Mouse (Mus musculus): ENCODE data around the gene Focad.

Focad gene

DNA sequence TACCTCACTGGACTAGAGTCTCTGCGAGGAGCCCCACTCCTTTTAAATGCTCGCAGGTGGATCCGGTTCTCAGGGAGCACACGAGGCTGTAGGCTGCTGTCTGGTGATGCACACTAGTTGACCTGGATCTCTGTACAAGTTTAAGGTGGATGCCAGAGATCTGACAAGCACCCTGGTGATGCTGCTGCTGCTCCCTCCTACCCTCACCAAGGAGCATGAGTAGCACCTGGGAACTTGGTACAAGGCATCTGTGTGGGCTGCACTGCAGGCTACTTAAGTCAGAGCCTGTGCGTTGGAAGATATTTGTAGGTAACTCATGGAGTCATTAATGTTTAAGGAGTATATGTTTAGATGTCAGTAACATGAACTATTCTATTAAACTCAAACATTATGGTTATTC lies 62.5 kb downstream of the Focad start:
- DNase-seq: no peak

DNA sequence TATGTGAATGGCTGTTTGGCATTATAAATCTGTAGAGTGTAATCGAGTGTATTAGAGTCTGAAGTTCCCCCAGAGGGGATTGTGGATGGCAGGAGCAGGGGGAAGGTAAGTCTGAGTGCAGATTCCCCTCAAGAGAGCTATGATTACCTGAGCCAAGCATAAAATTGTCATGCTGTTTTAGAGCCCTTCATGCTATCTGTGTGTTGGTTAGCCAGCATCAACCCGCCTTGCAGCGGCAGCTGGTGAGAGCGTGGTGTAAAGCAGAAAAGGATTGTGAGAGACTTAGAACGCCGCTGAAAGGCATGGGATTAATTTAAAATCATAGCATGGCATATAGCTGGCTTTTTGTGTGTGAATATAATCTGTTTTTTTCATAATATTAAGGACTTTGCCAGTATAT lies 63.2 kb downstream of the Focad start:
- no peak for DNase-seq

DNA sequence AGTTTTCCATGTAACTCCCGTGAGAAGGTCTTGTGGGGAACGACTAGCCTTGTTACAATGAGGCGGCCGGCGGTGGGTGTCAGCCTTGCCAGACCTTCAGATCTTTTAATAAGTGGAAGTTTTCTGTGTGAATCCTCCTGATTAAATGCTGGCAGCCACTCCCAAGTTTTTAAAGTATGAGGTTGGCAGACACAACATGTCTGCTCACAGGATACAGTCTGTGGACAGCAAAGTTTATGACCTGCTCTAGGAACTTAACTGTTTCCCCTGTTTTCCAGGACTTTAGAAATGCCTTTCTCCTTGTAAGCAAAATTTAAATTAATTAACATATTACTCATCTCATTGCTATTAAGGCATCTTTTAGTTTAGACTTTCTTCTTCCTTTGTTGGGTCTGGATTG lies 64.8 kb downstream of the Focad start:
- DNase-seq: no peak

DNA sequence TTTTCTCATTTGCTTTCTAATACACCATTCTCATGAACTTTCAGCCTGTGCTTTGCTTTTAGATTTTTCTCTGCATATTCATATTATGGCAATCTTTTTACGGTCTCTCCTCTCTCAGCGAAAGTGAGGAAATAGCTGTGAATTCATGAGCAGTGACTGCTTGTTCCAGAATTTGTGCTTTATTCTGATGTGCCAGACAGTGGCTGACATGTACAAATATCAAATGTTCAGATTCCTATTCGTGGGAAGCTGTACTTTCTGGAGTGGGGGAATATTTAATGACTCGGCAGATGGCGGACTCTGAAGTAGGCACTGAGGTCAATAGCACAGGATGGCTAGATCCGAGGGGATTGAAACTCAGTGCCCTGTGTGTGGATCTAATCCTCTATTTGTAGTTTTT lies 65.3 kb downstream of the Focad start:
- no peak for DNase-seq

DNA sequence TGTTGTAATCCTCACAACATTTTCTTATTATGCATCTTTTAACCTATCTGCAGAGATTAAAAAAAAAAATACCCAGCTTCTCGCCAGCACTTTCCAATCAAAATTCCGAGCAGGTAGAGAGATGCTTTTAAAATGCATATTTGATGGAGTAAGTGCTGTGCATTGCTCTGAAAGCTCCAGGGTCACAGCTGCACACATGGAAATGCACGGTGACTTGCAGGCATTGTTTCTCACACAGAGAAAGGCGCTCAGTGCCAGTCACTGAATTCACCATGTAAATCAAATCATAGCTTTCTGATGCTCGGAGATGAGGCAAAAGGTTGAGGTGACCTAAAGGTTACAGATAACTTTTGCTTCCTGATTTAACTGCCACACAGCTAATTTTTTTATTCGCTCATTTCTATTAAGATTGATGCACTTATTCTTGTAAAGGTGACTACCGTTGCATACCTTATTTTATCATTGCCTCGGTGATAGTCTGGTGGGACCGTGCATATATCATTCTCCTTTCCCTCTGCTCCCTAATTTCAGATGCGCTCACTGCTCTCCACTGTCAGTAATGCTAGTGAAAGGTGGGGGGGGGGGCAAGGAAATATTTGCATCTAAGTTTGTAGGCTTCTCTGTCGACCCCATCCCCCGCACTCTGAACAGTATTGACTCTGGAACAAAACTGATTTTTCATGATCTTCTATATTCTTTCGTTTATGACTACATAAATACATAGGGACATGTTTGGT lies 69.2 kb downstream of the Focad start:
- no peak for DNase-seq

DNA sequence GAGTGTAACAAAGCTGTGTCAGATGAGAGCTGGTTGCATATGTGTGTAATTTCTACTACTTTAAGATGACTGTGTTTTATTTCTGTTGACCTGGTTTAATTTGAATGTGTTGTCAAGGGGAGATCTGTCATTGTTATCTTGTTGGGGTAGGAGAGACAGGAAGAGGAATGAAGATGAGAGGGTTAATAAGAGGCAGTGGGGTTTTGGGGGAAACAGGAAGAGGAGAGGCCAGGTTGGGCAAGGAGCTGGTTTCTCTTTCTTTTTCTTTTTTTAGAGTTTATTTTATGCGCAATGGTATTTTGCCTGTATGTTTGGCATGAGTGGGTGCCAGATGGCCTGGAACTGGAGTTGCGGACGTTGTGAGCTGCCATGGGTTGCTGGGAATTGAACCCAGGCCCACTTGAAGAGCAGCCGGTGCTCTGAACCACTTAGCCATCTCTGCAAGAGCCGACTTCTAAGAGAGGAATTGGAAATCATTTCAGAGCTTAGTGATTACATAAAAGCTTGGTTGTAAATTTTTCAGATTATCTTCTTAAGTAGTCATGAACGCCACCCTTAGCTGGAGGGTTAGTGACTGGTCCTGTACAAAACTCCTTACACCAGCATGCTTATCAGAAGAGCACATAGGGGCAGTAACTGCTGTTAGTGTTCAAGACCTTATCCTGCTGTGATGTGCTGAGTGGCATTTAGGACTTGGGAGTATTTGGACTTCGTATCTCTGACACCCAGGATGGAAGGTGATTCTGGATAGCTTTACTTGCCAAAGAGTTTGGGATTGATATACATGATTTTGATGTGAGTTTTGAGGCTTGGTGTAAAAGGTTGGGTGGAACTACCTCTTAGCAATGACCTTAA lies 72.8 kb downstream of the Focad start:
- no peak for DNase-seq

DNA sequence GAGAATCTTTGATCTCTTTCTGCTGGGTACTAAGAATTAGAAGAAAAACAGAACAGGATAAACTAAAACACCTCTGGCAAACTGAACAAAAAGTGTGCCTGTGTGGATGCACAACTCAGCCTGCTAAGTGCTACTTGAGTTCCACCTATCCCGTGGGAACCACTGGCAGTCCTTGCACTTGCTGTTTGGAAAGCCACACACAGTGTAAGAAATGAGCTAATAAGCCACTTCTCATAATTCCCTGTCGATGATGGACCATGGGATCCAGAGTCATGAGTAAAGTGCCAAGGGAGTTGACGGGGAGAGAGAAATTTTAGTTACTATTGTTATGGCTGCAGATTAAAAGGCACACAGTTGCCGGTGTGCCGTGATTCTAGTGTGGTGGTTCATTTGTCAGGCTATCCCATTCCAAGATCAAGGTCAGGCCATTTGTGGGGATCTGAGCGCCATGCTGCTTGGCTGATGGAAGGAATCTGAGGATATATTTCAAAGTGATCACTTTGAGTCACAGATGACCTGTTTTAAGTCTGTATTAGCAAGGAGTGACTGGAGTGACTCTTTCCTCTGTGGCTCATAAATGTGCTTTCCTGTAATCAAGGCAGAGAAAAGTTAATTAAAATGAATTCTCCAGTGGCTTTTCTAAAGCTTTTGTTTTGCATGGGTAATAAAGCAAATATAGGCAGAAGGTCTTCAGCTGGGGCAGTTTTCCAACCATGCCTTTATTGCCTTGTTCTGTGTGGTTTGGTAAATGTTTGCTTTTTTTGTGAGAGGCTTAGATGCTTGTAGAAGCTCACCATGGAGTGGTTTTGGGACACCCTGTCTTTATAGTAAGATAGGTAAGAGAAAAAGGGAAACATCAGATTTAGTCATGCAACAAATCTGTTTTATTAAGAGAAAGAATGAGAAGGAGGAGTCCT lies 80.9 kb downstream of the Focad start:
- no peak for DNase-seq

DNA sequence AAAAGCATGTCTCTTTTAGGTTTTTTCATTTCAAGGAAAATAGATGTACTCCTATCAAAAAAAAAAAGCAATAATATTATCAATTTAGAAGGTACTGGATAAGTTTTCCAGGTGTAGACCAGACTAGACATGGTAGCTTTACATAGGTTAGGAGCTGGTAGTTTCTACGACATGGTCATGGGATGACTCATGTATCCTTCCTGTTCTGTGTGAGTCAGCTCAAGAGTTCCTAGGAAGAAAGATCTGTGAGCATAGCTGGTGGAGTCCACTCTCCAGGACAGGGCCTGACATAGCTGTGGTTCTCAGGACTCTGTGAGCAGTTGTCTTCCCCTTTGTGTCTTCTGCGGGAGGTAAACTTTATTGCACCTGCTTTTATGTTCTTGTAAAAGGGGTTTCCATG lies 84.9 kb downstream of the Focad start:
- no peak for DNase-seq

DNA sequence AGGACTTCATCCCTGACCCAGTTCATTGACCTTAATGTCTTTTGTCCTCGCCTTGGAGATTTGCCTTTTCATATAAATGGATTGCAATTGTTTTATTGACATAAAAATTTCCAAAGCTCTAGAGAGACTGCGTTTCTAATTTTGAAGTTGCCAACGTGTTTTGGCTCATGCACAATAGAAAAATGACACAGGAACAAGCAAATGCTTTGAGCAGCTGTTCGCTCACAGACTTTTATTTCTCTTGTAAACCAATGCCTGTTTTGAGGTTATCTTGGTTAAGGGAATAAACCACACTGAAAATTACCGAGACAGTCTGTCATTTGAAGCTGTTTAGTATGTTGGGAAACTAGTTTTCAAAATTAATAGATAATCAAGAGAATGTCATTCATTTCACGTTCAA lies 89.9 kb downstream of the Focad start:
- no peak for DNase-seq

DNA sequence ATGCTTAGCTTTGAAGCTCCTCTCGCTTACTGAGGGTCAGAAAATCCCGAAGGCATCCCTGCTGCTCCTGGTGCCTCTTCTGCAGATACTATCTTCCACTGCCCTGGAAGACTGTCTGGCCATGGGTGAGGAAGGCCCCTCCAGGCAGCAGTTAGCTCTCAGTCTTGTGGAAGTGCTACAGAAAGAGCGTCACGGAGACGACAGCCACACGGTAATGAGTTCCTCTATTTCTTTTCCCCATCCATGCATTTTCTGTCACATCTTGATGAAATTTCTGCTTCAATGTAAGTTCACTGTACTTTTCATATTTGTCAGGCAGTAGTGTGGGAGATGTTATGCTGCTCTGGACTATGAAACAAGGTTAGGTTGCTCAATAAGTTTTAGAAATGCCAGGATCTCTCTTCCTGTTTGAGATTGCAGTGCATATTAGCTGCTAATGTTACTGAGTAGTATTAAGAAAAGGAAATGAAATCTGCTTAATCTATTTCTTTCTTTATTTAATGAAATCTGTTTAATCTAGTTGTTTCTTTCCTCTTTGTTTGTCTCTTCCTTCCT lies 91.5 kb downstream of the Focad start:
- no peak for DNase-seq

DNA sequence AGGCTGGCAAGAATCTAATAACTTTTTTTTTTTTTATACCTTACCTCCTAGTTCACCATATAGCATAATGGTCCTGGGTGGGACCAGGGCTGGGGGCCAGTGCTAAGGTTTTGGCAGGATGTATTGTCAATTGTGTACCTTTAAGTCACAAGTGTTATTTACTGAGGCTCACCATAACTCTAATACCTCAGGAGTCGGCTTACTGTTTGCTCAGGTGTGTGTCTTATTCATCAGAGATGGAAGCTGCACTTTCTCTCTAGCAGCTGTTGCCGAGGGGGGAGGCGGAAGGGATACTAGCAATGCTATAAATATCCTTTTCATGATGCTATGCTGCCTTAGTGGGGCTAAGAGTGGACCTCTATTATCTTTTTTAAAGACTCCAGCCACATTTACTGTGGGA lies 93.2 kb downstream of the Focad start:
- DNase-seq: no peak

DNA sequence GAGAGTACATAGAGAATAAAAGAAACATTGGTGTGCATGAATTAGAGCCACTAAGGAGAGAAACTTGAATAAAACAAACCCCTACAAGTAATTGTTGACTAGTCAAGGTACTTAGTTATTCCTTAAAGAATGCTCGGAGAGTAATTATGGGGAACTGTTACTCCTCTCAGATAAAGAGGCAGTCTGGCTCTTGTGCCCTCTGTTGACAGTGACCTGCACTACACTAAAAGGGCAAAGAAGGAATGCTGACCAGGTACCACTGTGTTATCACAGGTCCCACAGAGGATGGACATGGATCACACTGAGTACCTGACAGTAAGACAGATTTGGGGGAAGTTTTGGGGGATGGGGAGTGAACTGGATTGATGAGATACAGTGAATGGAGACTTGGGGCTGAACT lies 95.1 kb downstream of the Focad start:
- DNase-seq: no peak

DNA sequence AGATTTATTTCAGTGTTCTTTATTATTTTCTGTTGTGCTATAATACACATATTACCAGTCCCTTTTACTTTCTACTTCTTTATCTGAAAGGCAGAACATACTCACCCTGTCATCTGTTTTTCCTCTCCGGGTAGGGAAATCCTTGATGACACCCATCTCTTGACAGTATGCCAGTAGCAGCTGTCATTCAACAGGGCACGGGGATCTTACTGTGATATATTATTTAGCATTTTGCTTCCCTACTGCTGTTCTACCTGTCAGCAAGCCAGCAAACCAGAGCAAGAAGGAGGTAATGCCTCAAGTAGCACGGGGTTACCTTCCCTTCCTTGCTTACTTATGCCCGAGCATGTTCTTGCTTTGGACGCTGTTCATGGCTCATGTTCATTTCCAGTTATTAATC lies 99.8 kb downstream of the Focad start:
- DNase-seq: no peak

DNA sequence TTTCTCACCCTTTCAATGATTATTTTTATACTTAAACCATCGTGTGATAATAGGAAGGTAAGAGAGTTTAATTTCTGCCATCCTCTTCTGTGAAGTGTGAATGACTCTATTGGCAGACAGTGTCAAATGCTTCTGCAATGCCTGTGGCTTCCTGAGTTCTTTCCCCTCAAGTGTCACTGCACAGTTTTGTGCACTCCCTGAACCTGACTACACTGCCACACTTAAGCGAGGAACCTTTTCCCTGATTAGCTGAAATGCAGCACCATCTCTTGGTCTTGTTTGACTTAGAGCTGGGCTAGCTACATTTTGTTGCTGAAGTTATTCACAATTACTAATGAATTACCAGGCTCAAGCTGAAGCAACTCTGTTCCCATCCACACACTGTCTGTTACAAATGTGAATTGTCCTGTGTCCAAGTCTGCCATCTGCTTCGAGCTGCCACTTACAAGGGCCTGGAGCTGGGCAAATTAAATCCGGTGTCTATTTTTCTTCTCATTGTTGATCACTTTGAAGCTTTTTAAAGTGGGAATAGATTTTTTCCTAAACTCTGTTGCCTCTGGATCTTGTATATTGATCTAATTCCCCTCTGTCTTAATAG lies 101.6 kb downstream of the Focad start:
- no peak for DNase-seq

DNA sequence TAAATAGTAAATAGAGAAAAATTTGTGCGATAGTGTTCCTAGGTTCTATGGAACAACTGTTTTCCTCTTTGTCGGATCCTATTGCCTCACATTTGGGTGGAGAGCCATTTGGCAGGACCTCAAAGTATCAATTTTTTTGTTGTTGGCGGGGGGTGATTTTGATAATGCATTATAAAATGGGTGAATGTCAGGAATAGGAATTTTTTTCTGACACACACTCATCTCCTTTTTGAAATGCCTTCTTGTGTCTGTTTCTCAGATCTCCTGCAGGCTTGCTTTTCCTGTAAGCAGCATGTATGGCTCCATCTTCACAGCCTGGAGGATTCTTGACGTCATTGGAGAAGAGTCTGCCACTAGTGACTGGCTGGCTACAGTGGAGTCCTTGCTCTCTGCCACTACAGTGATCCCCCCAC lies 102.1 kb downstream of the Focad start:
- peak in 1 of 2 experiments; percentile 20 for DNase-seq

DNA sequence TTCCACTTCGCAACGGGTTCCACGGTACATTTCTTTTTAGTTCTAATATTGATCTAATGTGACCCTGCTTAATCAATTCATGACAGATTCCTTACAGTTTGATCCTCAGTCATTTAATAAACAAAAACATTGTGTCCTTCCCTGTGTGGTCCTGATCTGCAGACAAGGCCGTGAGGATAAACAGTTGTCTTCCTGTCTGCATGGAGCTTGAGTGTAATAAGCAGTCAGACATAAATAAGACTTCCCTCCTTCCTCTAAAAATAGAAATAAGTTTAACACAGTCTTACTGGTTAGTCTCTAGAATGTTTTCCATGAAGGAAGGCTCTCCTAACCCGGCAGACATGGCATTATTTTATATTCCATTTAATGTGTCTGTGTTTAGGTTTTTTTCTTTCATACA lies 102.8 kb downstream of the Focad start:
- DNase-seq: peak in 1 of 2 experiments; percentile 46

DNA sequence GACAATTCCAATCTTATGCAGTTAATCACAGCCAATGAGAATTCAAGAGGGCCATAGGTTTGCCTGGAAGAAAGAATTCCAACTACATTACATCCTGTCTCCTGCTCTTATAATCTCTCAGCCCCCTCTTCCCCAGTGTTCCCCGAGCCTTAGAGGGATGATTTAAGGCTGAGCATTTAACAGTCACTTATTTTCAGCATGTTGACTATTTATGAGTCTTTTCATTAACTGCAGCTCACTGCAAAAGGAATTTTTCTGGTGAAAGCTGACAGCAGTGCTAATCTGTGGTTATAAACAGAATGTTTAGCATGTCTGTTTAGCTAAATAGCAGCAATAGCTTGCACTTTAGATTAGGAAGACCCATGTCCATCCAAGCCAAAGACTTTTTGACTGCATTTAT lies 104.8 kb downstream of the Focad start:
- DNase-seq: no peak

DNA sequence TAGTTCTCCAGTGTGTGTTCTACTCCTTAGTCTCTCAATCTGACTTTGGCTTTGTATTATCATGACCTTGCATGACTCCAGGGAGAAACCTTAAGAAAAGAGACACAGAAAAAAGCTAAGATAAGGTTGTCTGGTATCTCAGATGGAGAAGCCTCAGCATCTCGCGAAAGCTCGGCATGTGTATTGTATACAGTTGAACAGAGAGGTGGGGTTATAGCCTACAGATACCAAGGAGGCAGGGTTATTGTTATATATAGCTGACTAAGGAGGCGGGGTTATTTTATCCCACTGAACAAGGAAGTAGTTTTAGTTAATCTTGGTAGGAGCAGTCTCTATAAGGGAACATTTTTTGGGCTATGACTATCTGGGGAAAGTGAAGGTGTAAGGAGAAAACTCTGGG lies 106.6 kb downstream of the Focad start:
- no peak for DNase-seq

DNA sequence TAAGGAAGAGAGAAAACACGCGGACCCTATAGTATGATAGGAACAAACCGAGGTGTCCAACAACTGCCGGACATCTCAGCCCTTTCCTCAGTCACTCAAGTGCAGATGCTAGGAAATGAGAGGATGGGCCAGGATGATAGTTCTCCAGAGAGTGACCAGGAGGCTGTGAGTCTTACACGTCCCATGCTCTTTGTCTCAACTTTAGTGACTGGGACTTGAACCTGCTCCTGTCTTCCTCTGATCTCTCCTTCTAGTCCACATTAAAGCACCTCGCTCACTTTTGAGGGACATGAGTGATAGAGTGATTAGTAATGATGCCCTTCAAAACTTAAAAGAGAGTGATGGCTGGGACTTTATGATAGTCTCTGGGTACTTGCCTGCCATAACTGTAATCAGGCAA lies 114.2 kb downstream of the Focad start:
- DNase-seq: no peak

DNA sequence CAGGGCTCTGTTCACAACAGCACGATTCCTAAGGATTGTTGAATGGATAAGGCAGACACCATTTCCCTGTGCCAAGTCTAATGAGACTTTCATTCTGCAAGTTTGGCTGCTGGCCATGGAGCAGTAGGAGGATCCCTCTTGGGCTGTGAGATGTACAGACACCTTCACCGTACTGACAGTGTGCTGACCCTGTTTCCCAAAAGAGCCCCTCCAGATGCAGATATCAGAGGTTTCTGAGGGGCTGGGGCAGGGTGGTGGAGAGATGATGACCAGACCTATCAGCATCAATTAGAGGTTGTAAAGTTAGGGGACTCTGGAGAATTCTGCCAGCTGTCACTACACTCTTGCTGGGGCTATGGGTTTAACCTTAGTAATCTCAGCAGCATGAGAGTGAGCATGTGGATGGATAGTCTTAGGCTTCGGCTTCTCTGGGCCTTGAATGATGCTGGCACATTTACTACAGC lies 115.0 kb downstream of the Focad start:
- peak; percentile 17 to 18 for DNase-seq

DNA sequence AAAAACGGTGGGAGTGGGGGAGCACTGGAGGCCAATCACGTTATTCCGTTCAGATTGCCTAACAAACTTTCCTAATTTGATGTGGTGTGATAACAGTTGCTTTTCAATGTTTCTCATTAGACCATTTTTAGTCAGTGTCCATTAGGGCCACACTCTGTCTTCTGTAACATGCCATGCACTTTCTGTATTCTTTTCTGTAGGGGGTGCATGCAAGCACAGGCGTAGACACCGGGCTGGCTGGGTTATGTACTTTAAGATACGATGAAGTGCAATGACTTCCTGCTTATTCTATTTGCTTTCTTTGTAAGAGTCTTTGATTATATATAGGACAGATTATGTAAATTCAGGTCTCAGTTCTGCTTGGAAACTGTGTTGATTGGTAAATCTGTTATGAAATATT lies 116.2 kb downstream of the Focad start:
- no peak for DNase-seq

DNA sequence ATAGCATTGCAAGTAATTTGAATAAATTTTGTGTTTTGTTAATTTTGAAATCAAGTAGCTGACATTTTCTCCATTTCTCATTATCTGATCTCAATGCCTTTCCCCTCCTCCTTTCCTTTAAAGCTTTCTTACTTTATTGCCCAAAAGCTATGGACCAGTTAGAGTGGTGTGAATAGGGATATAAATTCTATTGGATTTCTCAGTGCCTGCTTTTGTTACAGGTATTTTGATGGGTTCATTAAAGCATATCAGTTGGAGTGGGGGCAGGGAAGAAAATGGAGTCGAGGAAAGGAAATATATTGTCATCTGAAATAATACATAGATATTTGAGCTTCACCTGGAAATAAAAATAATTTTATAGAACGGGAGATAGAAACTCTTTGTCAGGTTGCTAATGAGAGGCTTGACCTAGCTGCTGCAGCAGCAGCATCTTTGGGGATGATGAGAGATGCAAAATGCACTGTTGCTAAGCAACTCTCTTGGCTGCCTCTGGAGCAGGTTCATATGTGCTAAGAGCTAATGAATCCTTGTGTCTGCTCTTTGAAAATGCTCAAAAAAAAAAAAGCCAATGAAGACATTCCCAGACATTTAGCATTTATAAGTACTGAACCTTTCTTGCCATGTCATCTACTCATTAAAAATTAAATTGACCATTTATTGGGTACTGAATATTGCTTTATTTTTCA lies 116.9 kb downstream of the Focad start:
- no peak for DNase-seq

Data from lung, adult 18-20 months (tissue).